Mouse (Mus musculus) embryo, embryonic 11.5 days (tissue): ENCODE results near the gene Igf2r.

Experiments used
- DNase-seq: peaks from one replicate; pipeline ENCODE4 v3.0.0-alpha.2; 2012; ENCODE audit warnings: low read depth, low spot score

Igf2r gene

GRCm38 (mm10) chr17:12769380-12769921, at the start of gene Igf2r:
Gene Igf2r, minus strand, starts transcription at chr17:12769664.
- DNase-seq, result peak; percentile 79

DNA sequence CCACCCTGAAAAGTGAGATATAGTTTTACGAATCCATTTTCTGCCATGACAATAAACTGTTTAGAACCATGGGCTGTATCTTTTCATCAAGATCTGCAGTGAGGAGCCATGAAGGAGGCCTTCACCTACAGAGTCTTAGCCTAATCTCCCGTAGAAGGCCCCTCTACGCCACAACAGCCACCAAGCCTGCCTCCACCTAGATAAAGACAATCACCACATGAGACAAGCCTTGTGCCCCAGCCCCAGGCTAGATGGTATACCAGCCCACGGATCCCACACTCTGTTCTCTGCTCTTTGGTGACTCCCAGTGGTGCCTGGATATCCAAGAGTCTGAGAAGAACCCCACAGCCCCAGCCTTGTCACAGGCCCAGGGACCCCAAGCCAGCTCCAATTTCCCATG, 46.4 kb upstream of the Igf2r start:
- no peak for DNase-seq

GRCm38 (mm10) chr17:12814502-12814901, 45.0 kb upstream of the Igf2r start:
- DNase-seq, result no peak

- no peak for DNase-seq
Measured at GRCm38 (mm10) chr17:12810973-12811303, 41.5 kb upstream of the Igf2r start.

DNA sequence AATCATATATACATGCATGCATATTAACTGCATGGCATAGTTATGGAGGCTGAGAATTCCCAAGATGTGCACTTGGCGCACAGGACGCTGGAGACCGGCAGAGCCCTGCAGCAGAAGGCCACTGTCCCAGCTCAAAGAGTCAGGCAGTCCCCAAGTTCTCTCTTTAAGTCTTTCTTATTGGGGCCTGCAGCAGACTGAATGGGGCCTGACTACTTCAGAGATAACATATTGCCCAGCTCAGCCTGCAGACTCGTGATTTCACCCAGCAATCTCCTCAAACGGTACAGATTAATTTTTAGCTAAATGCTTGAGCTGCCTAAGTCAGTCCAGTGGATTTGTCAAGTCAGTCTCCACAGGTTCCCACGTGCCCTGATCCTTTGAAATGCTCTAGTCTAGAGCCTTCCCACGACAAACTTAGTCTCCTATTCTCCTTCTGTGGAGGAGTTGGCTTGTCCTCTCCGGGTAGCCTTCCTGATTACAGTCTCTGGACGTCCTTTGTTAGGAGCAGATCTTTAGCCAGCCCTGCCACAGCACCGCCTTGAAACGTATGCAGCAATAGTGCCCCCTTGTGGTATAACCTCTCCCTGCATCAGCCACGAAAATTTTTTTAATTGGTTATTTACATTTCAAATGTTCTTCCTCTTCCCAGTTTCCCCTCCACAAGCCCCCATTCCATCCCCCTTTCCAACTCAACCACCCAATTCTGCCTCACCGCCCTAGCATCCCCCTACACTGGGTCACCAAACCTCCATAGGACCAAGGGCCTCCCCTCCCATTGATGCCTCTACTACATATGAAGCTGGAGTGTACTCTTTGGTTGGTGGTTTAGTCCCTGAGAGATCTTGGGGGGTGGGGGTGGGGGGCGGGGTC, 40.9 kb upstream of the Igf2r start:
- DNase-seq, result peak; percentile 65

DNA sequence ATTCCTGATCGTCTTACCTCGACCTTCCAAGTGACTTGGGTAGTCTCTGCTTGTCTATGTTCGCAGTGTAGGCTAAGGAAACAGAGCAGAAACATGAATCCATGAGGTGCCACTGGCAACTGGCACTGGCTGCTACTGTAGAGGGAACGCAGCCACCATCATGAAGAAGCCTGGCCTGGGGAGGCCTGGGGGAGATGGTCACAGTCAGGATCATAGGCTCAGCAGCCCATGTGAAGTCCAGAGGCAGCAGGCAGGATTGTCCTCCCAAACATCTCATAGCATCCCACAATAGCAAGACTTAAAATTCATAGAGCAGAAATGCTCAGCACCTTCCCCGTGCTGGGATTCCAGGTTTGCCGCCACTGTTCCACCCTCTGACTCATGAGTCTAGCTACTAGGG, 39.4 kb upstream of the Igf2r start:
- DNase-seq, result no peak

GRCm38 (mm10) chr17:12804584-12805445, 35.4 kb upstream of the Igf2r start:
- DNase-seq, result no peak

- no peak for DNase-seq
Measured at GRCm38 (mm10) chr17:12801861-12802540, 32.5 kb upstream of the Igf2r start.

DNA sequence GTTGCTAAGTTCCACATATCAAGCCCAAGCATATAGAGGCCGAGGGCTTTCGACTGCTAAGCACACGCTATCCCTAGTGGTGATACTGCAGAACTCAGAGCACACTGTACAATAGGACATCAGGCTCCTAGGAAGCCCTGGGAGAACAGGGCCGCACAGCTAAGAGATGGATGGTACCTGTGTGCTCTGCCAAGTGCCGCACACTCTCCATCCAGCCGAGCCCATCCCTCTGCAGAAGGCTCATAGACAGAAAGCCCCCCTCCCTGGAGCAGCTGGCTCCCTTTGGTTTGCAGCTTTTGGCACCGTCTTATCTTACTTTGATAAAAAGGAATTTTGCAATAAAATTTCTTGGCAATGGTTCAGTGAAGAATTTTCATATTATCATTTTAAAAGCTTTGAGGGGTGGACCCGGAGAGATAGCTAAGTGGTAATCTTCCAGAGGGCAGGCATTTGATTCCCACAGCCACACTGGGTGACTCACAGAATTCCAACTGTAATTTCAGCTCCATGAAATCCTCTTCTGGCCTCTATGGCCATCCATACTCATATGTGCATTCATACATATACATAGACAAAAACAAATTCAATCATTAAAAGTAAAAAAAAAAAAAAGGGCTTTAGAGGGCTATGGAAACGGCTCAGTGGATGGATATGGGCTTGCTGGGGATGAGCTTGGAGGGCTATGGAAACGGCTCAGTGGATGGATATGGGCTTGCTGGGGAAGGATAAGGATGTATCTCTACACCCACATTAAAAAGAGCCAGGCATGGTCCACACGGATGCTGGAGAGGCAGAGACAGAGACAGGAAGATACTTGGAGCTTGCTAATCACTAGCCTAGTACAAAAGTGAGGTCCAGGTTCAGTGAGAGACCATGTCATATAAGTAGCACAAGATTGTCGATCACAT, 30.2 kb upstream of the Igf2r start:
- DNase-seq, result no peak

GRCm38 (mm10) chr17:12798571-12798970, 29.1 kb upstream of the Igf2r start:
- DNase-seq, result no peak

GRCm38 (mm10) chr17:12797427-12798029, 28.1 kb upstream of the Igf2r start:
- no peak for DNase-seq

DNA sequence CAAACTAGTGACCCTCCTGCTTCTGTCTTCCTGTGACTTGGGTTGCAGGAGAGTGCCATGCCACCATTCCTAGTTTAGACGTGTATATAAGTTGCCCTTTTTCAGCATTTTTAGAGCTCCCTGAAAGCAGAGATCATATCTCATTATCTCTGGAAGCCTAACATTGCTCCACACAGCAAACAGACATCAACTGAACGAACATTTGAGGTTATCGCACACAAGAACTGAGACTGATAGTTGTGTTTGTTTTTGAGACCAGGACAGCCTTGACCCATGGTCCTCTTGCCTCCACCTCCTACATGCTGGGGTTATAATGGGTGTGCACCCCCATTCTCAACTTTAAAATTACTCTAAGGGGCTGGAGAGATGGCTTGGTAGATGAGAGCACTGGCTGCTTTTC, 27.2 kb upstream of the Igf2r start:
- no peak for DNase-seq

DNA sequence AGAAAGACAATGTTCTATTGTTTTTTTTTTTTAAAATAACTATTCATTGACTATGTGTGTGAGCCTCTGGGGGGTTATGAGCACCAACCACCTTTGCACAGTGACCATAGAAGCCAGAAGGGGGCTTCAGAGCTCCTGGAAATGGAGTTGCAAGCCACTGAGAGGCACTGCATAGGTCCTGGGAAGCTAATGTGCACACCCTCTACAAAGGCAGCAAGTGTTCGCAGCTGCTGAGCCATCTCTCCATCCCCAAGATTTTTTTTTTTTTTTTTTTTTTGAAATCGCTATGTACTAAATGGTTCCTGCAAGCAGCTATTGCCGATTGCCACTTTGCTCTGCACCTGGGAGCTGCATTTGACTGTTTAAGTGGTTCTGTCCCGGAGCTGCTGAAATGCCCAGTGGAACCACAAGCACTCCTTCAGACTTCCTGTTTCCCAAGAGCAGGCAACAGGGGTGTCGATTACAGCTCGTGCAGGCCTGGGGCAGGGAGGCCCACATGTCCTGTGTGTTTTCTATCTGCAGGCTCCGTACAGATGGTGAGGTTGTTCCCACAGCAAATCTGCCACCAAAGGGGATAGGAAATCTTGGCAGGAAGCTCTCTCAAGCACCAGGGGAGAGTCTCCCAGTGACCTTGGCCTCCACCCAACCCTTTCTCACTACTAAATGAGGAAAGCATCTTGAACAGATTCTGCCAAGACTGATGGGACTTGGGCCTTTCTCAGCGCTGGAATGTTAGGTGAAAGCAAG, 24.4 kb upstream of the Igf2r start:
- DNase-seq, result no peak

DNA sequence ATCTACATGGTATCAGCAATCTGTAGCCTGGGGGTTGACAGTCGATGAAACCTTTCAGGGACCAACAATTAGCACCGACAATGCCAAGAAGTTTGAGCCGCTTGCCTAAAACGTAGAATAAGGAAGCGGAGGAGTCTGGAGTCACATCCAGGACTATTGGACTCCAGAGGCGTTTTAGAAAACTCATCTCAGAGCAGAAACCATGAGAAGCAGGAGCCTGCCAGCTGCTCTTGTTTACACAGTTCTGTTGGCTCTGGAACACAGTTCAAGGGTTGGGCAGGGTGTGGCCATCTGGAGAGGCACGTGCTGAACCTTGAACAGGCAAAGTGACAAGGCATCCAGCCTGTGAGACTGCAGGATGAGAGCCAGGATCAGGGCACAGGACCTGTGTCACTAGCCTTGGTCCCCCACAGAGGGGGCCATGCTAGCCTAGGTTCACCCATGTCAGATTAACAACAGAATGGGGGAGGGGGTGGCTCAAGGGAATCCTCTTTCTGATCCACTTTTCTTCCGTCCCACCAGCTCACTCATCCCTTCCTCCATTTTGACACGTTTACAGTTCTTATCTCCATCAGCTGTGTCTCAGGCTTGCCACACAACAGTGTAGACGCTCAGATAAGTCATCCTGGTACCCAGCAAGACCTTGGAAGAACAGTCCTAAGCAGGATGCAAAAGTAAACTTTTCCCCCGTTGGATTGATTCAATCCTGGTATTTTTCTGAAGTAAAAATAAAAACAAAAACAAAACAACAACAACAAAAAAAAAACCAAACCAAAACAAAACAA, 23.1 kb upstream of the Igf2r start:
- DNase-seq, result no peak

- DNase-seq, result no peak
Measured at GRCm38 (mm10) chr17:12791420-12791819, 22.0 kb upstream of the Igf2r start.

DNA sequence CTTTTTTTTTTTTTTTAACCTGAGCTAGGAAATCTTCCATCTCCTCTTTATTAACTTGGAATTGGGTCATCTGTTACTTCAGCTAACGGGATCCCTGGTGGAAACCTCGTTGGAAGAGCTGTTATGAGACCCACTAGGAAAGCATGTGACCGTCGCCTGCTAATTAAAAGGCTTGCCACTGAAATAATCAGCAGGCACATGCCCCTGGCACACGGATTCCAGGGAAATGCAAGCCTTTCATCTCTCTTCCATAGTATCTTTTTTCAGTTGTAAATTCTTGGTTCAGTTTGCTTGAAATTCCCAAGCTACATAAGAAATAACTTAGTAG, 21.6 kb upstream of the Igf2r start:
- DNase-seq, result no peak

GRCm38 (mm10) chr17:12790353-12791078, 21.1 kb upstream of the Igf2r start:
- DNase-seq, result peak; percentile 73
